In the genomic region with DNA sequence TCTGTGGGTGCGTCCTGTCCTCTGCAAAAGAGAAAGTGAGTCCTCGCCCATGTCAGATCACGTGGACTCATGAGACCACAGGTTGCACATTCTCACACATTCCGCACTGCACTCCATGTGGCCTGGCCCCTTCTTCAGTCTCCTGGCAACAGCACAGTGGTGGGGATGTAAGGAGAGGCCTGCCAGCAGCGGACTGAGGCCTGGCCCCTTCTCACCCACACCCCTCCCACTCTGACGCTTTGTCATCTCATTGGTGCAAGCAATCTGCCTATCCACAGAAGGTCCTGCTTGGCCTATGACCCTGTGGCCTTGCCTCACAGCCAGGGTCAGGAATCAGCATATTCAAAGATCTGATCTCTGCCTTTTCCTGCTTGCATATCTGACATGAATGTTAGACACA, we compare ENCODE assay signal across 9 mouse cellular contexts. TPM values are rescaled to one million over a fixed set of nuclear protein-coding genes. Genes with fewer than 3 reads are reported as not detected.
DNase-seq lines count a peak whose midpoint lies in the region; ATAC-seq and TF ChIP-seq lines count a peak whose summit lies in the region.
"Had no signal": no experiment of that assay in that cellular context is flagged by ENCODE, and none has a peak within 500 bp of the region (broad histone marks: within the 10 kb centered on the region; RNA-seq: fewer than 3 reads in every experiment).

No protein-coding gene starts in this region.

- no peak overlapping the region for H3K4me3 ChIP-seq in heart, embryonic 16.5 days (ENCODE audit: low read length)
- H3K4me3 ChIP-seq in forebrain, postnatal 0 days (ENCODE audit: low read depth, low read length) = no peak overlapping the region
- H3K4me3 ChIP-seq in lung, adult 2 months (replicated peaks; ENCODE audit: extremely low read depth, low read depth, low read length) = no peak overlapping the region
- no peak overlapping the region for H3K4me3 ChIP-seq in neural tube, embryonic 14.5 days (ENCODE audit: low read depth, low read length)

- no peaks in the 10 kb centered on the region for H3K27me3 ChIP-seq in heart, embryonic 16.5 days (ENCODE audit: control insufficient read depth, insufficient read depth, low read length)
- no peaks in the 10 kb centered on the region for H3K27me3 ChIP-seq in forebrain, postnatal 0 days (ENCODE audit: insufficient read depth, low read length)
- no peaks in the 10 kb centered on the region for H3K27me3 ChIP-seq in neural tube, embryonic 14.5 days (ENCODE audit: control insufficient read depth, insufficient read depth, low read length)

- no peak overlapping the region for H3K4me2 ChIP-seq in heart, embryonic 16.5 days (ENCODE audit: low read depth, low read length)
- H3K4me2 ChIP-seq in forebrain, postnatal 0 days (ENCODE audit: low read depth) = no peak overlapping the region
- H3K4me2 ChIP-seq in neural tube, embryonic 14.5 days (ENCODE audit: low read depth, low read length) = no peak overlapping the region

- no peak for DNase-seq in heart, adult 8-10 months (ENCODE audit: low spot score)
- no peak for DNase-seq in forebrain, postnatal 0 days
- DNase-seq in lung, adult 2 months = peak; percentile 17
- no peak for DNase-seq in spleen, postnatal 36 days (ENCODE audit: low spot score in 2 of 2)
- DNase-seq in right cerebral cortex, adult 2 months (ENCODE audit: low spot score in 2 of 2) = no peak
- no peak for DNase-seq in thymus, postnatal 25 days
- DNase-seq: gastrocnemius, postnatal 14 days had no signal

- peaks cover 8% of the 10 kb centered on the region for H3K4me1 ChIP-seq in heart, embryonic 16.5 days (ENCODE audit: control insufficient read depth, insufficient read depth, low read length)
- H3K4me1 ChIP-seq in forebrain, postnatal 0 days (ENCODE audit: insufficient read depth) = no peaks in the 10 kb centered on the region
- no peaks in the 10 kb centered on the region for H3K4me1 ChIP-seq in lung, adult 2 months (ENCODE audit: control insufficient read depth, insufficient read depth, low read length)
- H3K4me1 ChIP-seq in neural tube, embryonic 14.5 days (ENCODE audit: control insufficient read depth, insufficient read depth, low read length) = no peaks in the 10 kb centered on the region

- TF ChIP-seq CTCF in forebrain, postnatal 0 days (IDR thresholded peaks at IDR 0.05; ENCODE audit: low read depth) = no peak
- TF ChIP-seq CTCF in lung, adult 2 months (IDR thresholded peaks at IDR 0.05; ENCODE audit: insufficient read depth, low read length) = no peak

- no peak for TF ChIP-seq POLR2A in lung, adult 2 months (IDR thresholded peaks at IDR 0.05; ENCODE audit: borderline replicate concordance, extremely low read depth, low read depth, low read length)

- ATAC-seq in heart, embryonic 16.5 days (replicated peaks; ENCODE audit: extremely low read depth, insufficient read depth, low FRiP score) = peak; percentile 77
- ATAC-seq in forebrain, postnatal 0 days = peak; percentile 48; the same call in 1 of the 2 replicates
- peak; percentile 63 for ATAC-seq in neural tube, embryonic 14.5 days (ENCODE audit: low read depth)

- peaks cover 6% of the 10 kb centered on the region for H3K9me3 ChIP-seq in heart, embryonic 16.5 days (replicated peaks; ENCODE audit: control insufficient read depth, low read length)
- no peaks in the 10 kb centered on the region for H3K9me3 ChIP-seq in forebrain, postnatal 0 days (ENCODE audit: low read length)
- no peaks in the 10 kb centered on the region for H3K9me3 ChIP-seq in neural tube, embryonic 14.5 days (ENCODE audit: control insufficient read depth, low read length)

- H3K36me3 ChIP-seq in heart, embryonic 16.5 days (ENCODE audit: control insufficient read depth, insufficient read depth) = peaks cover 22% of the 10 kb centered on the region
- H3K36me3 ChIP-seq in forebrain, postnatal 0 days (ENCODE audit: insufficient read depth) = no peaks in the 10 kb centered on the region
- H3K36me3 ChIP-seq in neural tube, embryonic 14.5 days (ENCODE audit: control insufficient read depth, insufficient read depth, low read length) = no peaks in the 10 kb centered on the region

- 62% methylated on average over 6 of the region's 6 CpGs for WGBS in heart, embryonic 16.5 days
- 47% methylated on average over 6 of the region's 6 CpGs for WGBS in forebrain, postnatal 0 days
- 63% methylated on average over 6 of the region's 6 CpGs for WGBS in lung, adult 2 months
- WGBS in neural tube, embryonic 14.5 days = 30% methylated on average over 6 of the region's 6 CpGs

- H3K27ac ChIP-seq in heart, embryonic 16.5 days (ENCODE audit: low read length) = peak overlapping the region; percentile 24; the same call in 1 of the 2 replicates
- no peak overlapping the region for H3K27ac ChIP-seq in forebrain, postnatal 0 days (ENCODE audit: low read depth, low read length)
- no peak overlapping the region for H3K27ac ChIP-seq in neural tube, embryonic 14.5 days (ENCODE audit: low read depth, low read length)

- H3K9ac ChIP-seq in heart, embryonic 16.5 days (ENCODE audit: low read length) = no peak overlapping the region
- H3K9ac ChIP-seq in forebrain, postnatal 0 days = no peak overlapping the region
- no peak overlapping the region for H3K9ac ChIP-seq in neural tube, embryonic 14.5 days (replicated peaks; ENCODE audit: low read depth, low read length)

RNA-seq across cellular contexts. Expression of a gene that starts 42.3 kb away (rescaled TPM):
- 5.9 and 6.1 TPM in 2 replicates for polyA plus RNA-seq in heart, embryonic 16.5 days (2015; fragmentation: Nextera tagmentation; extraction: Ambion mirVana)
- 10 to 100 TPM; 27.4 to 57.3 (median 35.1) TPM for total RNA-seq in heart, adult 8-10 months (2022)
- 2.7 and 5.2 TPM in 2 replicates for total RNA-seq in forebrain, postnatal 0 days (2014; rRNA removed)
- 2.7 and 4.1 TPM in 2 replicates for polyA plus RNA-seq in forebrain, postnatal 0 days (2015; fragmentation: Nextera tagmentation; extraction: Ambion mirVana)
- 5.2 and 10.1 TPM in 2 replicates for polyA plus RNA-seq in lung, adult 2 months (2012; rRNA removed)
- 4.9 and 6.6 TPM in 2 replicates for polyA plus RNA-seq in neural tube, embryonic 14.5 days (2014; fragmentation: Nextera tagmentation; extraction: Ambion mirVana)
